Mouse (Mus musculus): Measurements from ENCODE around the gene Slc6a21.

The Slc6a21 gene

GRCm38 (mm10) chr7:45316536-45316935 lies 39.2 kb downstream of the Slc6a21 start:
- DNase-seq: no peak

GRCm38 (mm10) chr7:45322245-45322644 lies 44.9 kb downstream of the Slc6a21 start:
- no peak for DNase-seq

GRCm38 (mm10) chr7:45323069-45323468 lies 45.8 kb downstream of the Slc6a21 start:
- DNase-seq: no peak

GRCm38 (mm10) chr7:45325800-45326199 lies 48.5 kb downstream of the Slc6a21 start:
- no peak for DNase-seq

- DNase-seq: no peak
Observed at GRCm38 (mm10) chr7:45328841-45329475, 51.6 kb downstream of the Slc6a21 start.

- no peak for DNase-seq
Observed at GRCm38 (mm10) chr7:45331502-45331901, 54.2 kb downstream of the Slc6a21 start.

- DNase-seq: peak; percentile 63 to 72
Observed at GRCm38 (mm10) chr7:45332685-45333425, 55.5 kb downstream of the Slc6a21 start.

GRCm38 (mm10) chr7:45333431-45333982 lies 56.2 kb downstream of the Slc6a21 start, which contains the start of gene Trpm4:
Trpm4 (minus strand) TSS chr7:45333780.
- peak; percentile 87 to 89 for DNase-seq

GRCm38 (mm10) chr7:45334605-45335004 lies 57.3 kb downstream of the Slc6a21 start:
- DNase-seq: no peak

- DNase-seq: no peak
Observed at GRCm38 (mm10) chr7:45335056-45335455, 57.7 kb downstream of the Slc6a21 start, which contains the start of gene Hrc. Hrc (plus strand) TSS chr7:45335290.

GRCm38 (mm10) chr7:45336319-45336718 lies 59.0 kb downstream of the Slc6a21 start:
- no peak for DNase-seq

GRCm38 (mm10) chr7:45337469-45337868 lies 60.2 kb downstream of the Slc6a21 start:
- no peak for DNase-seq

- DNase-seq: peak; percentile 36 to 53
Observed at GRCm38 (mm10) chr7:45338161-45338911, 61.0 kb downstream of the Slc6a21 start.
